Mouse (Mus musculus) midbrain, embryonic 13.5 days (tissue): ENCODE data around the gene Hist1h1c. TPM values are rescaled to one million over a fixed set of nuclear protein-coding genes. Genes with fewer than 3 reads are reported as not detected.
A peak's percentile ranks its signal among the peaks of the same experiment; 100 is the strongest.

Experiments
- ATAC-seq: fragments of 200-750 bp; cut with Nextera tagmentation; 2 replicates; pipeline ENCODE4 v1.8.0; 2017; ENCODE audit warnings: mild to moderate bottlenecking, moderate TSS enrichment, moderate library complexity
- H3K27ac ChIP-seq: fragments of 300-500 bp; sonication (generic); 2 replicates; pipeline ENCODE4 v1.5.1; 2015; ENCODE audit warnings: inconsistent platforms, mild to moderate bottlenecking, moderate library complexity
- H3K27me3 ChIP-seq: fragments of 300-500 bp; sonication (generic); 2 replicates; pipeline ENCODE4 v1.6.1; 2015; ENCODE audit warnings: mild to moderate bottlenecking, inconsistent platforms
- H3K36me3 ChIP-seq: fragments of 300-500 bp; sonication (generic); 2 replicates; pipeline ENCODE4 v1.6.1; 2015; ENCODE audit warnings: mild to moderate bottlenecking, inconsistent platforms
- H3K4me1 ChIP-seq: fragments of 300-500 bp; sonication (generic); replicated peaks from 2 replicates; pipeline ENCODE4 v1.6.1; 2015; ENCODE audit warnings: inconsistent platforms
- H3K4me2 ChIP-seq: fragments of 300-500 bp; sonication (generic); replicated peaks from 2 replicates; pipeline ENCODE4 v1.6.1; 2015; ENCODE audit warnings: moderate library complexity, mild to moderate bottlenecking, inconsistent platforms
- H3K4me3 ChIP-seq: fragments of 300-500 bp; sonication (generic); replicated peaks from 2 replicates; pipeline ENCODE4 v1.5.1; 2015; ENCODE audit warnings: mild to moderate bottlenecking, inconsistent platforms
- H3K9ac ChIP-seq: fragments of 300-500 bp; sonication (generic); replicated peaks from 2 replicates; pipeline ENCODE4 v1.6.1; 2015; ENCODE audit warnings: mild to moderate bottlenecking, inconsistent platforms
- H3K9me3 ChIP-seq: fragments of 300-500 bp; sonication (generic); 2 replicates; pipeline ENCODE4 v1.6.1; 2016; ENCODE audit warnings: mild to moderate bottlenecking, inconsistent platforms
- WGBS: fragments of 180-500 bp; shearing (Covaris S2); methylation state at CpG from one replicate; pipeline ENCODE4 v1.1.7; 2015; 5-methylcytosine and 5-hydroxymethylcytosine counted together
- polyA plus RNA-seq: library from polyadenylated mRNA; unstranded; fragments of >200 nt; fragmentation: Nextera tagmentation; extraction: Ambion mirVana; gene quantifications from 2 replicates; pipeline ENCODE4 v1.2.1, GENCODE M21; 2015

The Hist1h1c gene
- 9.8 and 11.1 TPM in 2 replicates for polyA plus RNA-seq

GRCm38 (mm10) chr13:23738677-23739068 is at the start of gene Hist1h1c:
Gene Hist1h1c, plus strand, starts transcription at chr13:23738808.
- ATAC-seq, result peak; percentile 97
- Histone ChIP-seq H3K4me1 (peaks cover 25% of the 10 kb centered on the region), H3K9me3 (no peaks in the 10 kb centered on the region), H3K36me3 (no peaks in the 10 kb centered on the region), H3K27me3 (no peaks in the 10 kb centered on the region), H3K9ac (peak within 1 kb of the TSS; percentile 75), H3K27ac (peak within 1 kb of the TSS; percentile 91), H3K4me3 (peak within 1 kb of the TSS; percentile 46), H3K4me2 (peak within 1 kb of the TSS; percentile 100)
- WGBS, result 0% methylated on average over 36 of the region's 38 CpGs

- Histone ChIP-seq H3K4me3 (no peak overlapping the region), H3K27ac (no peak overlapping the region), H3K4me1 (peaks cover 16% of the 10 kb centered on the region), H3K9me3 (no peaks in the 10 kb centered on the region), H3K4me2 (no peak overlapping the region), H3K9ac (no peak overlapping the region), H3K36me3 (no peaks in the 10 kb centered on the region), H3K27me3 (no peaks in the 10 kb centered on the region)
- ATAC-seq, result no peak
- 95% methylated on average over 2 of the region's 2 CpGs for WGBS
These were observed 49.7 kb upstream of the Hist1h1c start for GRCm38 (mm10) chr13:23688956-23689355.

- Histone ChIP-seq H3K27me3 (no peaks in the 10 kb centered on the region), H3K27ac (no peak overlapping the region), H3K36me3 (no peaks in the 10 kb centered on the region), H3K9ac (no peak overlapping the region), H3K9me3 (no peaks in the 10 kb centered on the region), H3K4me3 (no peak overlapping the region), H3K4me2 (no peak overlapping the region), H3K4me1 (peaks cover 16% of the 10 kb centered on the region)
- 82% methylated on average over 2 of the region's 2 CpGs for WGBS
- ATAC-seq, result no peak
These were observed 49.1 kb upstream of the Hist1h1c start for GRCm38 (mm10) chr13:23689459-23689858.

- 84% methylated on average over 6 of the region's 6 CpGs for WGBS
- Histone ChIP-seq H3K4me2 (no peak overlapping the region), H3K4me3 (no peak overlapping the region), H3K36me3 (no peaks in the 10 kb centered on the region), H3K27ac (no peak overlapping the region), H3K9ac (no peak overlapping the region), H3K9me3 (no peaks in the 10 kb centered on the region), H3K27me3 (no peaks in the 10 kb centered on the region), H3K4me1 (peaks cover 9% of the 10 kb centered on the region)
- no peak for ATAC-seq
These were observed 44.7 kb upstream of the Hist1h1c start for GRCm38 (mm10) chr13:23693856-23694440.

GRCm38 (mm10) chr13:23694956-23695355 is 43.7 kb upstream of the Hist1h1c start:
- H3K9me3 ChIP-seq, result no peaks in the 10 kb centered on the region
- no peak overlapping the region for H3K4me2 ChIP-seq
- no peak overlapping the region for H3K4me3 ChIP-seq
- WGBS, result 98% methylated on average over 9 of the region's 9 CpGs
- H3K36me3 ChIP-seq, result no peaks in the 10 kb centered on the region
- no peak overlapping the region for H3K9ac ChIP-seq
- peaks cover 11% of the 10 kb centered on the region for H3K4me1 ChIP-seq
- no peaks in the 10 kb centered on the region for H3K27me3 ChIP-seq
- H3K27ac ChIP-seq, result no peak overlapping the region
- ATAC-seq, result no peak

GRCm38 (mm10) chr13:23695514-23695913 is 43.1 kb upstream of the Hist1h1c start, which contains the start of gene Hist1h1t:
Gene Hist1h1t, plus strand, starts transcription at chr13:23695814.
- WGBS, result 60% methylated on average over 13 of the region's 13 CpGs
- no peak within 1 kb of the TSS for H3K27ac ChIP-seq
- no peak within 1 kb of the TSS for H3K4me2 ChIP-seq
- no peaks in the 10 kb centered on the region for H3K36me3 ChIP-seq
- peaks cover 11% of the 10 kb centered on the region for H3K4me1 ChIP-seq
- ATAC-seq, result no peak
- no peaks in the 10 kb centered on the region for H3K9me3 ChIP-seq
- no peak within 1 kb of the TSS for H3K9ac ChIP-seq
- no peaks in the 10 kb centered on the region for H3K27me3 ChIP-seq
- H3K4me3 ChIP-seq, result no peak within 1 kb of the TSS

- H3K9ac ChIP-seq, result no peak overlapping the region
- WGBS, result 67% methylated on average over 15 of the region's 15 CpGs
These were observed 42.5 kb upstream of the Hist1h1c start for GRCm38 (mm10) chr13:23696061-23696474.

GRCm38 (mm10) chr13:23697491-23698299 is 40.9 kb upstream of the Hist1h1c start:
- under 1% methylated on average over 24 of the region's 32 CpGs for WGBS
- H3K27me3 ChIP-seq, result no peaks in the 10 kb centered on the region
- H3K4me1 ChIP-seq, result peaks cover 11% of the 10 kb centered on the region
- ATAC-seq, result peak; percentile 82
- H3K36me3 ChIP-seq, result no peaks in the 10 kb centered on the region
- H3K4me2 ChIP-seq, result peak overlapping the region; percentile 83
- peak overlapping the region; percentile 90 for H3K27ac ChIP-seq
- H3K9ac ChIP-seq, result peak overlapping the region; percentile 73
- H3K9me3 ChIP-seq, result no peaks in the 10 kb centered on the region
- peak overlapping the region; percentile 50 for H3K4me3 ChIP-seq

More at GRCm38 (mm10) chr13:23696061-23696474, 42.5 kb upstream of the Hist1h1c start:
- Histone ChIP-seq H3K27me3 (no peaks in the 10 kb centered on the region), H3K9me3 (no peaks in the 10 kb centered on the region), H3K27ac (no peak overlapping the region), H3K4me3 (no peak overlapping the region), H3K4me2 (no peak overlapping the region), H3K36me3 (no peaks in the 10 kb centered on the region), H3K4me1 (peaks cover 11% of the 10 kb centered on the region)
- ATAC-seq, result no peak

GRCm38 (mm10) chr13:23698300-23698693 is 40.3 kb upstream of the Hist1h1c start, which contains the start of gene Hist1h4c:
Gene Hist1h4c, minus strand, starts transcription at chr13:23698454.
- under 1% methylated on average over 21 of the region's 22 CpGs for WGBS
- peak; percentile 97 for ATAC-seq
- peak within 1 kb of the TSS; percentile 83 for H3K4me2 ChIP-seq

GRCm38 (mm10) chr13:23698996-23699395 is 39.6 kb upstream of the Hist1h1c start:
- Histone ChIP-seq H3K27me3 (no peaks in the 10 kb centered on the region), H3K36me3 (no peaks in the 10 kb centered on the region), H3K27ac (peak overlapping the region; percentile 90), H3K4me3 (0 out of 2 replicates have a peak overlapping the region, but pooled peaks have one; percentile 17), H3K9me3 (no peaks in the 10 kb centered on the region), H3K9ac (0 out of 2 replicates have a peak overlapping the region, but pooled peaks have one; percentile 28), H3K4me1 (peaks cover 11% of the 10 kb centered on the region), H3K4me2 (peak overlapping the region; percentile 83)
- no peak for ATAC-seq
- WGBS, result 57% methylated on average over 6 of the region's 6 CpGs

More at GRCm38 (mm10) chr13:23698300-23698693, 40.3 kb upstream of the Hist1h1c start, which contains the start of gene Hist1h4c:
- peak within 1 kb of the TSS; percentile 50 for H3K4me3 ChIP-seq
- H3K9ac ChIP-seq, result peak within 1 kb of the TSS; percentile 73
- H3K4me1 ChIP-seq, result peaks cover 11% of the 10 kb centered on the region
- no peaks in the 10 kb centered on the region for H3K9me3 ChIP-seq
- H3K27ac ChIP-seq, result peak within 1 kb of the TSS; percentile 90
- no peaks in the 10 kb centered on the region for H3K36me3 ChIP-seq
- H3K27me3 ChIP-seq, result no peaks in the 10 kb centered on the region

- Histone ChIP-seq H3K4me1 (peaks cover 11% of the 10 kb centered on the region), H3K36me3 (no peaks in the 10 kb centered on the region), H3K9me3 (no peaks in the 10 kb centered on the region), H3K9ac (no peak overlapping the region), H3K4me3 (no peak overlapping the region), H3K4me2 (no peak overlapping the region), H3K27me3 (no peaks in the 10 kb centered on the region), H3K27ac (no peak overlapping the region)
- no peak for ATAC-seq
- 68% methylated on average over 3 of the region's 3 CpGs for WGBS
These were observed 38.8 kb upstream of the Hist1h1c start for GRCm38 (mm10) chr13:23699767-23700166.
